Comparison of ENCODE assay signal across 1 mouse cellular context in the genomic region with DNA sequence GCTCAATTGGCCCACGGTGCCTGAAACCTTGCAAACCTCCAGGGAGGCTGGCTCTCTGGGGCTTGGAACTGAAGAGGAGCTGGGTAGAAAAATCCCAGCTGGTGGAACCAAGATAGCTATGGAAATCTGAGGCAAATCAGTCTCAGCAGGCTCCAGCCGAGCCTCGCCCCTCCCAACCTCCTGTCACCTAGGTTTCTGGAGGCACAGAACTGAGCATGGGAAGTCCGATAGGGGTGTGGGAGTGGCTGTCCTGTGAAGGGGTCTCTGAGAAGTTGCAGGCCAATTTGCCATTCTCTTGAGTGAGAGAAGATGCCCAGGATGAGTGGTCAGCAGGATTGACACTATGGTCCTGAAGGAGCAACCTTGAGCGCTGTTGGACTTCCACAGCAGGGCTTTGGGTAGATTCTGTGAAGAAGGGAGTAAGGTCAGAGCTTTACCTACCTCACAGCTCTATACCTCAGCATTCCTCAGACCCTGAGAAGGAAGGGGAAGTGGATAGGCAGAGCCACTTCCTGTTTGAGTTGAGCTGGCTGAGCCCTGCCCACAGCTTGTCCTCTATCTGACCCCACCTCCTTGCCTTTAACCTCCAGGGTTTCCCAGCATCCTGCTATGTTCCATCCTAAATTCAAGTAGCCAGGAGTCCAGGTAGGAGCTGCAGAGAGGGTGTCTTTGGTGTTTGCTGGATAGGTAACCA.
TF ChIP-seq lines count a peak whose summit lies in the region.

No protein-coding gene starts in this region.

TF ChIP-seq in CH12.LX, 34 proteins besides CTCF, POLR2A, EP300 and RAD21:
- TF ChIP-seq ZKSCAN1 (IDR thresholded peaks at IDR 0.05; ENCODE audit: borderline replicate concordance, low read depth, low read length) = no peak
- TF ChIP-seq USF1 (IDR thresholded peaks at IDR 0.05; ENCODE audit: low read depth, low read length) = no peak
- no peak for TF ChIP-seq ETS1 (conservative IDR thresholded peaks at IDR 0.05; ENCODE audit: low read depth, low read length)
- peak; percentile 55 for TF ChIP-seq TCF12 (IDR thresholded peaks at IDR 0.05; ENCODE audit: low read depth, low read length)
- no peak for TF ChIP-seq E2F4 (IDR thresholded peaks at IDR 0.05; ENCODE audit: insufficient replicate concordance, low read depth, low read length)
- TF ChIP-seq NRF1 (IDR thresholded peaks at IDR 0.05; ENCODE audit: low read depth, low read length) = no peak
- no peak for TF ChIP-seq ZNF384 (IDR thresholded peaks at IDR 0.05; ENCODE audit: low read depth, low read length)
- no peak for TF ChIP-seq MYC (IDR thresholded peaks at IDR 0.05; ENCODE audit: low read depth, low read length)
- TF ChIP-seq POLR2AphosphoS2 (IDR thresholded peaks at IDR 0.05; ENCODE audit: low read depth, low read length) = no peak
- no peak for TF ChIP-seq RCOR1 (conservative IDR thresholded peaks at IDR 0.05; ENCODE audit: low read depth, low read length)
- TF ChIP-seq KAT2A (IDR thresholded peaks at IDR 0.05; ENCODE audit: insufficient replicate concordance, low read length) = no peak
- TF ChIP-seq MXI1 (IDR thresholded peaks at IDR 0.05; ENCODE audit: low read depth, low read length) = no peak
- TF ChIP-seq MAZ (IDR thresholded peaks at IDR 0.05; ENCODE audit: low read depth, low read length) = no peak
- TF ChIP-seq CHD2 (IDR thresholded peaks at IDR 0.05; ENCODE audit: low read length) = no peak
- peak; percentile 30; the same call in 1 of the 2 replicates for TF ChIP-seq ZMIZ1 (IDR thresholded peaks at IDR 0.05; ENCODE audit: low read depth, low read length)
- TF ChIP-seq GABPA (IDR thresholded peaks at IDR 0.05; ENCODE audit: insufficient replicate concordance, low read depth, low read length) = no peak
- TF ChIP-seq IRF4 (IDR thresholded peaks at IDR 0.05; ENCODE audit: low read depth, low read length) = no peak
- no peak for TF ChIP-seq CHD1 (IDR thresholded peaks at IDR 0.05; ENCODE audit: low read depth, low read length)
- TF ChIP-seq NELFE (IDR thresholded peaks at IDR 0.05; ENCODE audit: low read depth, low read length) = peak; percentile 70; the same call in 1 of the 2 replicates
- no peak for TF ChIP-seq ZC3H11A (IDR thresholded peaks at IDR 0.05; ENCODE audit: low read depth, low read length)
- TF ChIP-seq USF2 (conservative IDR thresholded peaks at IDR 0.05; ENCODE audit: low read depth, low read length) = no peak
- TF ChIP-seq JUND (conservative IDR thresholded peaks at IDR 0.05; ENCODE audit: low read depth, low read length) = no peak
- 0 out of 2 replicates have a peak, but pooled peaks have one; percentile 57 for TF ChIP-seq TBP (conservative IDR thresholded peaks at IDR 0.05; ENCODE audit: low read depth, low read length)
- TF ChIP-seq SMC3 (IDR thresholded peaks at IDR 0.05; ENCODE audit: low read depth, low read length) = no peak
- TF ChIP-seq MEF2A (IDR thresholded peaks at IDR 0.05; ENCODE audit: borderline replicate concordance, low read depth, low read length) = no peak
- TF ChIP-seq PAX5 (IDR thresholded peaks at IDR 0.05; ENCODE audit: low read length) = no peak
- no peak for TF ChIP-seq JUN (IDR thresholded peaks at IDR 0.05; ENCODE audit: insufficient read depth, low read depth, low read length)
- no peak for TF ChIP-seq UBTF (IDR thresholded peaks at IDR 0.05; ENCODE audit: low read depth, low read length)
- TF ChIP-seq BHLHE40 (IDR thresholded peaks at IDR 0.05; ENCODE audit: low read depth, low read length) = no peak
- peak; percentile 62 for TF ChIP-seq HCFC1 (IDR thresholded peaks at IDR 0.05; ENCODE audit: low read depth, low read length)
- TF ChIP-seq MAX (IDR thresholded peaks at IDR 0.05; ENCODE audit: low read length) = no peak
- TF ChIP-seq SIN3A (IDR thresholded peaks at IDR 0.05; ENCODE audit: low read length) = 0 out of 2 replicates have a peak, but pooled peaks have one; percentile 25
- TF ChIP-seq ELF1 (IDR thresholded peaks at IDR 0.05; ENCODE audit: low read depth, low read length) = peak; percentile 88
- TF ChIP-seq MAFK (IDR thresholded peaks at IDR 0.05; ENCODE audit: insufficient replicate concordance, low read length) = no peak
